Comparison of ENCODE assay signal across 34 mouse cellular contexts in the genomic region with DNA sequence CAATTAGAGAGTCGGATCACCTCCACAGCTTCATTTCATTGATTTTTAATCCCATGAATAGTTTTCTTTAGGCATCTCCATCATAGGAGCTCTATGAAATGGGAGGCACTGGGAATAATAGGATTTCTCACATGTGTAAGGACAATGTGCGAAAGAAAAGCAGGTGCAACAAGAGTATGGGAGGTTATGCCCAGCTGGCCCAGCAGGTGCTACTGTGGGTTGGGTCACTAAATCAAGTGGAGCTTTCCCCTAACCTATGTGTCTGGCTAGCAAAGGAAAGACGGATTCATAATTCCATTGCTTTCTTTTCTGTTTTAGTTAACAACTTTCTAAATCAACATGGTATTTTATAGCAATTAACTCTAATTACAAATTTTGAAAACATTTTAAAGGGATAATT. TPM values are rescaled to one million over a fixed set of nuclear protein-coding genes. Genes with fewer than 3 reads are reported as not detected.
DNase-seq lines count a peak whose midpoint lies in the region; ATAC-seq and TF ChIP-seq lines count a peak whose summit lies in the region.
"Had no signal": no experiment of that assay in that cellular context is flagged by ENCODE, and none has a peak within 500 bp of the region (broad histone marks: within the 10 kb centered on the region; RNA-seq: fewer than 3 reads in every experiment).

No protein-coding gene starts in this region.

- H3K27ac ChIP-seq in forebrain, embryonic 12.5 days, result no peak overlapping the region
- H3K27ac ChIP-seq in forebrain, embryonic 10.5 days, result no peak overlapping the region
- H3K27ac ChIP-seq in forebrain, embryonic 16.5 days (ENCODE audit: low read length), result no peak overlapping the region
- H3K27ac ChIP-seq: embryonic facial prominence, embryonic 12.5 days; embryonic facial prominence, embryonic 15.5 days; heart, adult 2 months; heart, embryonic 10.5 days; heart, embryonic 13.5 days; hindbrain, embryonic 13.5 days; intestine, embryonic 15.5 days had no signal

- H3K9me3 ChIP-seq in forebrain, embryonic 12.5 days, result no peaks in the 10 kb centered on the region
- H3K9me3 ChIP-seq in forebrain, embryonic 10.5 days, result no peaks in the 10 kb centered on the region
- H3K9me3 ChIP-seq in forebrain, embryonic 16.5 days (ENCODE audit: control insufficient read depth, low read length), result no peaks in the 10 kb centered on the region
- H3K9me3 ChIP-seq: embryonic facial prominence, embryonic 12.5 days; embryonic facial prominence, embryonic 15.5 days; G1E; heart, embryonic 10.5 days; heart, embryonic 13.5 days; hindbrain, embryonic 13.5 days; intestine, embryonic 15.5 days had no signal

- peak; percentile 49; the same call in 1 of the 2 replicates for ATAC-seq in forebrain, embryonic 12.5 days (ENCODE audit: low FRiP score)
- ATAC-seq in forebrain, embryonic 16.5 days, result peak; percentile 49
- ATAC-seq: hindbrain, embryonic 16.5 days; intestine, embryonic 15.5 days; Patski had no signal

- H3K36me3 ChIP-seq in forebrain, embryonic 12.5 days (replicated peaks), result no peaks in the 10 kb centered on the region
- H3K36me3 ChIP-seq in forebrain, embryonic 10.5 days (replicated peaks), result no peaks in the 10 kb centered on the region
- no peaks in the 10 kb centered on the region for H3K36me3 ChIP-seq in forebrain, embryonic 16.5 days (ENCODE audit: control insufficient read depth, insufficient read depth)
- H3K36me3 ChIP-seq: embryonic facial prominence, embryonic 12.5 days; embryonic facial prominence, embryonic 15.5 days; G1E; heart, embryonic 10.5 days; heart, embryonic 13.5 days; hindbrain, embryonic 13.5 days; intestine, embryonic 15.5 days had no signal

- no peak for TF ChIP-seq CTCF in brain, embryonic 14.5 days (IDR thresholded peaks at IDR 0.05; ENCODE audit: borderline replicate concordance, extremely low read depth, insufficient read depth, insufficient read length)

- no peak for DNase-seq in forebrain, embryonic 10.5 days (ENCODE audit: extremely low spot score, low spot score)
- DNase-seq in brain, embryonic 14.5 days (ENCODE audit: low read depth), result peak; percentile 40
- DNase-seq in lung, adult 18-20 months, result no peak
- DNase-seq in heart, postnatal 36 days, result no peak
- DNase-seq: adrenal gland, postnatal 10 days; adrenal gland, postnatal 36 days; B cell, adult 2 months; cerebellum, adult 11 months; cerebellum, adult 2 months; cerebellum, adult 9-11 months; cerebellum, postnatal 25 days; gastrocnemius, postnatal 10 days; gastrocnemius, postnatal 36 days; heart, adult 2 months; heart, postnatal 14 days; kidney, adult 11 months had no signal

- H3K9ac ChIP-seq in forebrain, embryonic 12.5 days, result no peak overlapping the region
- H3K9ac ChIP-seq in forebrain, embryonic 16.5 days (replicated peaks; ENCODE audit: low read depth, low read length), result no peak overlapping the region
- H3K9ac ChIP-seq: embryonic facial prominence, embryonic 12.5 days; embryonic facial prominence, embryonic 15.5 days; heart, embryonic 13.5 days; hindbrain, embryonic 13.5 days; intestine, embryonic 15.5 days had no signal

- H3K4me3 ChIP-seq in forebrain, embryonic 12.5 days (replicated peaks), result no peak overlapping the region
- H3K4me3 ChIP-seq in forebrain, embryonic 10.5 days, result no peak overlapping the region
- H3K4me3 ChIP-seq in forebrain, embryonic 16.5 days (replicated peaks; ENCODE audit: low read length), result no peak overlapping the region
- H3K4me3 ChIP-seq: embryonic facial prominence, embryonic 12.5 days; embryonic facial prominence, embryonic 15.5 days; heart, adult 2 months; heart, embryonic 10.5 days; heart, embryonic 13.5 days; hindbrain, embryonic 13.5 days; intestine, embryonic 15.5 days had no signal

- TF ChIP-seq POLR2A in brain, embryonic 14.5 days (IDR thresholded peaks at IDR 0.05; ENCODE audit: borderline replicate concordance, extremely low read depth, insufficient read depth, insufficient read length, poor library complexity, severe bottlenecking), result no peak

- no peak overlapping the region for H3K4me2 ChIP-seq in forebrain, embryonic 12.5 days
- H3K4me2 ChIP-seq in forebrain, embryonic 16.5 days (ENCODE audit: low read length), result no peak overlapping the region
- H3K4me2 ChIP-seq: embryonic facial prominence, embryonic 12.5 days; embryonic facial prominence, embryonic 15.5 days; heart, embryonic 13.5 days; hindbrain, embryonic 13.5 days; intestine, embryonic 15.5 days had no signal

- intact Hi-C loops in heart, postnatal 36 days (cut with DNase I), result no loop called here

- 39% methylated on average over 3 of the region's 3 CpGs for WGBS in forebrain, embryonic 12.5 days
- 46% methylated on average over 3 of the region's 3 CpGs for WGBS in forebrain, embryonic 10.5 days
- 27% methylated on average over 3 of the region's 3 CpGs for WGBS in forebrain, embryonic 16.5 days

- no peaks in the 10 kb centered on the region for H3K27me3 ChIP-seq in forebrain, embryonic 12.5 days
- H3K27me3 ChIP-seq in forebrain, embryonic 10.5 days (ENCODE audit: poor library complexity, severe bottlenecking), result no peaks in the 10 kb centered on the region
- no peaks in the 10 kb centered on the region for H3K27me3 ChIP-seq in forebrain, embryonic 16.5 days (replicated peaks; ENCODE audit: control insufficient read depth, insufficient read depth, low read length)
- H3K27me3 ChIP-seq: CH12.LX; embryonic facial prominence, embryonic 12.5 days; embryonic facial prominence, embryonic 15.5 days; heart, embryonic 13.5 days; hindbrain, embryonic 13.5 days; intestine, embryonic 15.5 days had no signal

- H3K4me1 ChIP-seq in forebrain, embryonic 12.5 days, result 0 out of 2 replicates have a peak, but pooled peaks cover 2% of the 10 kb centered on the region
- H3K4me1 ChIP-seq in forebrain, embryonic 10.5 days, result peaks cover 9% of the 10 kb centered on the region
- H3K4me1 ChIP-seq in forebrain, embryonic 16.5 days (replicated peaks; ENCODE audit: control insufficient read depth, insufficient read depth, low read length), result no peaks in the 10 kb centered on the region
- H3K4me1 ChIP-seq: embryonic facial prominence, embryonic 12.5 days; embryonic facial prominence, embryonic 15.5 days; heart, embryonic 10.5 days; heart, embryonic 13.5 days; hindbrain, embryonic 13.5 days; intestine, embryonic 15.5 days had no signal

RNA-seq across cellular contexts. Expression of a gene that starts 31.1 kb away (rescaled TPM):
- polyA plus RNA-seq in forebrain, embryonic 12.5 days (2016; fragmentation: Nextera tagmentation; extraction: Ambion mirVana), result 0.79 TPM in 1 of 2 replicates, not detected in the other
- polyA plus RNA-seq in forebrain, embryonic 10.5 days (2016; fragmentation: Nextera tagmentation; extraction: Ambion mirVana), result 0.10 TPM in 1 of 2 replicates, not detected in the other
- 0.24 and 1.1 TPM in 2 replicates for polyA plus RNA-seq in brain, embryonic 14.5 days (2012; rRNA removed)
- polyA plus RNA-seq in forebrain, embryonic 16.5 days (2015; fragmentation: Nextera tagmentation; extraction: Ambion mirVana), result not detected in 2 replicates
- not detected for total RNA-seq in heart, postnatal 36 days (2021)
- total RNA-seq: adrenal gland, adult 18-20 months; adrenal gland, postnatal 10 days; adrenal gland, postnatal 36 days; CH12.LX; common myeloid progenitor, adult 5-6 weeks; G1E; gastrocnemius, adult 18-20 months; gastrocnemius, postnatal 10 days; gastrocnemius, postnatal 36 days; granulocyte monocyte progenitor cell, adult 5-6 weeks; heart, adult 2 months; heart, postnatal 14 days; hematopoietic stem cell, adult 5-6 weeks had no signal
- polyA plus RNA-seq: embryonic facial prominence, embryonic 12.5 days; embryonic facial prominence, embryonic 15.5 days; G1E; heart, adult 2 months; heart, embryonic 10.5 days; heart, embryonic 13.5 days; heart, embryonic 16.5 days; hindbrain, embryonic 13.5 days; hindbrain, embryonic 16.5 days; intestine, embryonic 15.5 days; Patski had no signal
